Mouse (Mus musculus) spleen, adult 18-20 months (tissue): ENCODE data around the gene Prkacb.

Source experiments
- DNase-seq, 2 experiments: peaks; one replicate each; pipeline ENCODE4 v3.0.0; 2022; ENCODE audit warnings: mixed read lengths in 2 of 2

Gene Prkacb

DNA sequence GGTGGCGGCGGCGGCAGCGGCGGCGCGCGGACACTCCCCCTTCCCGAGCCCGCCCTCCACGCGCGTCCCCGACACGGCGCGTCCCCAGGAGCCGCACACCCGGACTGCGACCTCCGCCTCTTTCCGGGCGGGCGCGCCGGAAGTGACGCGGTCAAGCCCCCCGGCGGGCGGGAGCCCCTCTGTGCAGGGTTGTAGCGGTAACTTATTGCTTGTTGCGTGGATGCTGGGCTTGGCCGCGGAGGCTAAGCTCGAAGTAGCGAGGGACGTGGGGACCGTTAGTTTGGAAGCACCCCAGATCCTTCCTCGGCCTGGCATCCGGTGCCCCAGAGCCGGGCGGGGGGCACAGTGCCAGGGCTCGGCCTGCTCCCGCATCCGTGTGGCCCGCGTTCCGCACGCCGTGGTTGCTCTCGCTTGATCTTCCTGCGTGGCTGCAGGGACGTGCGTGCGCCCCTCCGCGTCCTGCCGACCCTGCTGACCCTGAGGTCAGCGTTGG is at the start of gene Prkacb:
Prkacb (minus strand) TSS at position 90 of the 493 bp plus-strand sequence.
- peak; percentile 79 to 88 for DNase-seq

DNA sequence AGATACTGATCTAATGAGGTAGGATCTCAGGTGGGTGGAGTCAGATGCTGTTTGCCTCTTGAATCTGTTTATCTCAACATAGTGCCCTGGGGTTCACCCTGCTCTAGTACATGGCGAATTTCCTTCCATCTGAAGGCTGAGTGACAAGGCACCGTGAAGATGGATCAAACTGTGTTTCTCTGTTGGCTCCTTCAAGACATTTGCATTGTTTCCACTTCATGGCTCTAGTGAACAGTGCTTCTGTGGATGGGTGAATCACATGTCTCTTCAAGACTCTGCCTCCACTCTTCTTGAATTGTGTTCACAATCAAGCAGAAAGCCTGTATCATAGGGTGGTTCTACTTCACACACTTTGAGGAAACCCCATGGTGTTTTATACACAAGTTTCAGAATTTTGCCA is 47.5 kb upstream of the Prkacb start:
- DNase-seq, result no peak

DNA sequence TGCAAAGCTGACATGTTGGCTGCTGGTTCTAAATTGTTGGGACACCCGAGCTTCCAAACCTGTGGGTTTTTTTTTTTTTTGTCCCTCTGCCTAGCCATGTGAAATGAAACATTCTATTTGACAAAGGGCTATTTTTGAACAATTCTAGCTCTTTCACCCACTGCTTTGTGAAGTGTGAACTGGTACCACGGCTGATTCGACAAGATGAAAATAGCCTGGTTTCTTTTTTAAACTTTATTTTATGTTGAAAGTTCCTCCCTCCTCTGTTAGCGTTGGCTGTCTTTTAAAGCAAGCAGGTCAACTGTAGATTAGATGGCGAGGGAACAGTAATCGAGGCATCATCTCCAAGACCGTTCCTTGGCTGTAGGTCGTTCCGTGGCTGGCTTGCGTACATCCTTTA is 44.6 kb upstream of the Prkacb start:
- no peak for DNase-seq

DNA sequence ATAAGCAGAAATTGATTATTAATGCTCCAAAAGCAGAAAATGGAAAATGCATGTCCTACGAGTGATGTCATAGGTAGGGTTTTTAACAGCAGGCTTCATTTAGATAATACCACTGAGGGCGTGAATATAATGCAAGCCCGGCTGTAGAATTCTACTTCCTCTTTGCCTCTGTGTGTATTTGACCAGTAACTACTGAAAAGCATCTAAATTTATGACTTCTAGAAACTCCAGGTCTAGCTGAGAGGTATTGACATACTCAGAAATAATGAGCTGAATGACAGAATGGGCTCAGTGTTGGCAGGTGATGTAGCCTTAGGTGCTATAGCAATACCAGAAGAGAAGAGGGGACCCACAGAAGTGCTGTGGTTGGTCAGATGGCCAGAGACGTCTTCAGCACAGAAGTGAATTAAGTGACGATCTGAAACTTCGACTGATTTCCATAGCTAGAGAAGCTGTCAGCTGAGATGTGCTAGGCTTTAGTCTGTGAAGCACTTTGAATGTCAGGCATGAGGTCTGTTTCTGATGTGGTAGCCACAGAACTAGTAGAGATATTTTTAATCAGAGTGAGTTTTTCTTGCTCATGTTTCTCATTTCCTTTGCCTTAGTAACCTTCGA is 41.8 kb upstream of the Prkacb start:
- no peak for DNase-seq

DNA sequence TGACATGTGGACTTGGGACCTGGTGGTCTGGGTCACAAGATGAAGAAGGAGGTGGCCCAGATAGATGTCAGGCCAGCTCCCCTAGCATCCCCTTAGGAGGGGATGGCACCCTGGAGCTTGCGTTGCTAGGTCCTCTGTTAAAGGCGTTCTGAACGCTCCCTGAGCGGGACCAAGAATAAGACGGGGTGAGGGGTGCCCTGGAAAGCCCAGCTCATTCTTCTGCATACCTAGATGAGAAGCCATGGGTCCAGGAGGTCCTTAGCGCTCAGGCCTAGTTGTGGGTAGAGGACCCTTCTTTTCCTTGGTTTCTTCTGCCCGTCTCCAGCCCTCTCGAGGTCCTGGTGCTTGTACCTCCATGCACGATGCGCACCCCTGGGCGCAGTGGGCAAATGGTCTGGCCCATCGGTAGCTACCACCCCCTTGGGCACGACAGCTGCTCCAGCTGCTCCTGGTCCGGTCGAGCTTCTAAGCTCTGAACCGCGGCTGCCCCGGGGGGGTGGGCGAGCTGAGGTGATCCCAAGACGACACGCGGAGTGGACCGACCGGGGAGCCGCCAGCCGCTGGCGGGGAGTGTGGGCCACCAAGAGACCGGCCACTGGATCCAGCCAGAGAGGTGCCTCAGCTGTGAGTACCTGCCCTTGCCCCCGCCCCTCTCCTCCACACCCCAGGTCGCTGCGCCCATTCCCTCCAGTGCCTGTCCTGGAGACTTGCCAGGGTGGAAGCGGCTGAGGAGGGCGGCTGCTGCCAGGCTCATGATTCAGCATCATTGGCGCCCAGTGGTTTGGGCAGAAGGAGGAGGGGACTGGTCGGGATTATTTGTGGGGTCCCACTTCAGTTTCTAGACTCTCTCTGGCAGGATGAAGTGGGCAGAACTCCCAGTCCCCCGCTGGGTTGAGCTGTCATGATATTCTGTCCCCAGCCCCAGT is 39.4 kb upstream of the Prkacb start, which contains the start of gene Ttll7:
Ttll7 (plus strand) TSS at position 402 of the 926 bp plus-strand sequence.
- peak in 1 of 2 experiments; percentile 8 for DNase-seq

DNA sequence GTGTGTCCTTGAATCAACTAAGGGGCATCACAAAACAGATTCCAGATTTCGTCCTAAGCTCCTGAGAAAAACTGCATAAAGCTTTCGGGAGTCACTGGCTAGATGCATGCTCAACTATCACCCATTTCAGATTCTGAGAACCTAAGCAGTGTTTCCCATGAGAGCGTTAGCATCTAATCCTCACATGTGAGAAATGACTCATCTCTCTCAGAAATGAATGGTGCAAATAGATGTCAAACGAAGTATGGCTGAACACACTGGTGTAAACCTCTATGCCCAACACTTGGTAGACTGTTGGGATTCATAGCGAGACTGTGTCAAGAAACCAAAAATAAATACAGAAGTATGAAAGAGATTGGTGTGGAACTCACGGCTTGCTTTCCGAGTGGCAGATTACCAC is 36.6 kb upstream of the Prkacb start:
- DNase-seq, result no peak

DNA sequence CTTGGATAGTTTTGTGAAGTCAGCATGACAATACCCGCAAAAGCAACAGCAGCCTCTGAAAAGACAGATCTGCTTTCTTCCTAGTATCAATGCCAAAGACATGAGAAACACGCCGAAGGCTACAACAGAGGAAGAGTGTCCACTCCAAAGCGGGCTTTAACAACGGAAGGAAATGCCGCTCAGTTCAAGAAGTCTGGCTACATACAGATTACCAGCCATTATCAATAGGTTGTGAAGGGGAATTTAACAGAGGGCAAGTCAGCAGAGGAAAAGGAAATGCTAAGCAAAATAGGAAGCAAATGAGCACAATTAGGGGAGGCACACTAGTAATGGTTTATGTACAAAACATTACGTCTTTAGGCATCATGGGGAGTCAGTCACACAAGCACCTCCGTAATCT is 35.3 kb upstream of the Prkacb start:
- no peak for DNase-seq

DNA sequence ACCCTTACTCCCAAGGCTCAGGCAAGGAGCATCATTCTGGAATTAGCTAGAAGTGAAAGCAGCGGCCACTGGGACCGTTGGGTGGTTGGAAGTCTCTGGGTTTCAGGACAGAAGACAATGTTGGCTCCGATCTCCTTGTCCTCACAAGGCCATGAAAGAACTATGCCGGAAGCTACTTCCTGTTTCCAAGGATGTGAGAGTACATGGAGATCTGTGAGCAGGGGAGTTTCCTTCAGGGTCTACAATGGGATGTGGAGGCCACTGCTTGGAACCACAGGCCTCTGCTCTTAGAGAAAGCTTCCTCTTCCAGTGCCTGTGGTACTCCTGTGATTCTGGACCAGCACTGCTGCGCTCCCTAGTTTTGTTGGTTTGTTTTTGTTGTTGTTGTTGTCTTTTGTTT is 33.4 kb upstream of the Prkacb start:
- DNase-seq, result no peak

DNA sequence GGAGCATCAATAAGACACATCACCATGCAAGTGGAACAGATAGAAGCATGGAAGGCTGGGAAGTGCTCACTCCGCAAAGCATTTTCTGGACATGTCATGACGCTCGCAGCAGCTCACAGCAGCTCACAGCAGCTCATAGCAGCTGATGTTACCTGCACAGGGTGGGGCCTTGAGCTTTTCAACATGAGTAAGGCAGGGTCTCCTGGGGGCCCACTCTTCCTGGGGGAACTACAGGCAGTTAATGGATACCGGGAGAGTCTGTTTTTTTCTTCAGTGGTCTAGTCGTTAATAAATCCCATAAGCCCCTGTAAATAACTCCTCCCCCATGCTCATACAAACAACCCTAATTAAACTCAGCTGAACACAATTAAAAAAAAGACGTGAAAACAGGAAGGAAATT is 30.7 kb upstream of the Prkacb start:
- no peak for DNase-seq

DNA sequence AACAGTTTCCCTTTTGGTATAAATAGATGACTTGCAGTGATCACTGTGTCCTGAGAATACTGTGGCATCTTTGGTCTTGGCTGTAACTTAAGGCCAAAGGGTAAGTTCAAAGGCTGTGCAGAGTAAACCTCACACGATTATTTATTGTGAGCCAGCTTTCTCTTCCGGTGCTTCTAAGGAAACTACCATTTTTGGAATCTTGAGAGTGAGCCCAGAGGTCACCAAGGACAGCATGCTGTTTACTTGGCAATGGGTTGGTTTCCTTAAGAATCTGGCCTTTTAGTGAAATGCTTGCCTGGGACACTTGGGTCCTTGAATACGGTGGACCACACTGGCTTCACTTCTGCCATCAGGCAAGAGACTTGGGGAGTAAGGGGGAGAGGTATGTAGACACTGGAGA is 30.0 kb upstream of the Prkacb start:
- no peak for DNase-seq

DNA sequence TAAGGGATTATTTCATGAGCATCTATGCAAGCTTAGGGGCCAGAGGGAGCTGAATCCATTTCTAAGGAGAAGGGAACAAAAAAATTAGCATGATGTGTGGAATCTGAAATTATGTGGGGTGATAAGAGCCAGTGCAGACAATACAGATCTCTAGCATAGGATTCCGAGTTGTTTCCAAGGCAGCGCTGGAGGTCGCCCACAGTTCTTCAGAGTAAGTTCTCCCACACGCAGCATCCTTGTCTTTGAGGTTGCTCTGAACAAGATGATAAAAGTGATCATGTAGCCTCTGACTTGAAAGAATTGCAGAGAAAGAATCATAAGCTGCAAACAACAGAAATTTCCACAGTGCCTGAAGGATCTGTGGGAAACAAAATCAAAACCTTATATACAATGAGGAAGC is 7.9 kb upstream of the Prkacb start:
- no peak for DNase-seq

DNA sequence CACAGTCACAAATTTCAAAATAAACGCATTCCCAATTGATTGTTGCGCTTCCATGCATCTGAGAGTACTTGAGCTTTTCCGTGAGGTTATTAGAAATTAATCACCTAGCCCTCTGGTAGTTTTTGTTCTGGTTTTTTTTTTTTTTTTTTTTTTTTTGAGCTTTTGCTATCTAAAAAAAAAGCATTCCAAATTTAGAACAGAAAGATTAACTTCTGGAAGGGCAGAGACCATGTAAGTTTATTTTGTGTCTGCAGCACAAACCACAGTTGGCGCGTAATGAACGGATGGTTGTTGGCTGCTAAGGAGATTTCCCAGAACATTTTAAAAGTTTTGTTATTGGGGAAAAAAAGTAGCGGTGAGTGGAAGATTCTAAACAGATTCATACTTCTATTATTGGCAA is 834 bp upstream of the Prkacb start:
- DNase-seq, result no peak

DNA sequence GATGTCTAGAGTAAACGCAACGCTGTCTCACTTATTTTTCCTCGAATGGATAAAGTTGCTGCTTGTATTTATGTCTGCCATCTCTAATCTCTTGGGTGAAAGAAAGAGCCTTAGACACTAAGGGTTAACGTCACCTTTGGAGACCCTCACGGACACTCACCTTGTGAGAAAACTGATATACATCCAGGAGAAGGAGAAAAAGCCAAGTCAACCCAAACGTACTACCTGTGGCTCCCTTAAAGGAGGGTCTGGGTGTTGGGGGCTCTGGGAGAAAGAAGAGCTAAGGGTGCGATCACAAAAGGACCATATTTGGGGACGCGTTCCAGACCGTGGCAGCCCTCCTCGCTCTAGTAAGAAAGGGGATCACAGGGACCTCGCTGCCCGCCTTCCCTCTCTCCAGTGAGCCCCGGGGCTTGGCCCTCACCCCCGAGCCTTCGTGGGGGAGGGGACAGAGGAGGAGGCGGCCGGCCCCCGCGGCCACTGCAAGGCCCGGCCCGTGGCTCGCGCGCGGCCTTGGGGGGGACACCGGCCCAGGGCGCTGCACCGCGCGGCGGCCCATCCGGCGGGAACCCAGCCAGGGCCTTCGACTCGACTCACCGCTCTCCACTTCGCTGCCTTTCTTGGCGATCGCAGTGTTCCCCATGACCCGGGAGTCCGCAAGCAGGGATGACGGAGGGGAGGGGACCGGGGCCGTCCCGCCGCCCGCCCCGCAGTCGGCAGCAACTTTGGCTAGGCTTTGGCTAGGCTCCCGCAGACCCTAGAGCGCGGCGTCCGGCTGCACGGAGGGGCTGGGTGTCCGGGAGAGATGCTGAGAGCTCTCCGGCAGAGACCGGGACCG is 530 bp downstream of the Prkacb start:
- DNase-seq, result no peak

DNA sequence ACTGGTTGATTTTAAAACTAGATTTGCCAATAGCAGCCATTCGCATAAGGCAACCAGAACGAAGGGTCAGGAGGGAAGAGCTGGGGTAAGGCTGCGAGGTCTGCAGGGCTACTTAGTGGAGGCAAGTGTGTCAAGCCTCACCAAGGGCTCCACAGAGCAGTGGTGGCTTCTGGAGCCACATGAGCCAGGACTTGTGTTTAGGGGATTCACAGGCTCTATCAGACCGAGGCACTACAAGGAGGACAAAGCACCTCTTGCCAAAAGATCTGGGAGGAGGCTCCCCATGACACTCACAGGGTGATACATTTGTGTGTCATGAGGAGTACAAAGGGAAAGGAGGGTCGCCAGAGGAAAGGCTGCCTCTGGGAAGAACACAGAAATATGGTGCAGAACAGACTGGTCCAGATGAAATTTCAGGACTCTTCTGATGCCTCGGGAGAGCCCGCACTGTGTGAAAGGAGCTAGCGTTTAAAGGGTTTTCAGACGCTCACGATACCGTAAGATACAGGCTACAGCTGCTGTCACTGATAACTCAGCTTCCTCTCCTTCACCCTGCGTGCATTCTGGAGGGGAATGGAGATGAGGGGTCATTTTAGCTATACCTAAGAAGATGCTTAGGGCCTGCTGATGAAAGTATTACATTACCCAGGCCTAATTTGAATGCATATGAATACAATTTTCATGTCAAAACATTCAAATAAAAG is 19.1 kb downstream of the Prkacb start:
- DNase-seq, result no peak

DNA sequence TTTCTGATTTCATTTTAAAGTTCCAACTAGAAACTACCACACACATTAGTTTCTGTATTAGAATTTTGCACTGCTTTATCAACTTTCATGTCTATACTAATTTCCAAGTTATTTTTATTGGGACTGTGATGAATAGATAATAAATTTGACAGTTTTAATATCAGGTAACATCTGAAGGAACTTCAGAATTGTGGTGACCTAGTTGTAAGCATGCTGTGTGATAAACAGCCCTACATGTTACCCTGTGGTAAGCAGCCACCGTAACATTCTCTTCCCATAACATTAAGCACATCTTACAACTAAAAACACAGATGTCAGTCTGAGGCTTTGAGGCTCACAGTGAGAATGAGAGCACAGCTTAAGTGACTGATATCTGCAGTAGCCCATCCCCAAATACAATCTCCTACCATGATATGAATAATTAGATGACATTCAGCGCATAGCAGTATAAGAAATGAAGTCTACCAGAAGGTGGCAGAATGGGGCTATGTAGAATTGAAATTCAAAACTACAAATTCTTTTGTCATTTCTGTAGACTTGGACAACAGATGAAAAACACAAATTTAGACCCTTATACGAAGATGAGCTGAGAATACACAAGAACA is 20.5 kb downstream of the Prkacb start:
- no peak for DNase-seq

DNA sequence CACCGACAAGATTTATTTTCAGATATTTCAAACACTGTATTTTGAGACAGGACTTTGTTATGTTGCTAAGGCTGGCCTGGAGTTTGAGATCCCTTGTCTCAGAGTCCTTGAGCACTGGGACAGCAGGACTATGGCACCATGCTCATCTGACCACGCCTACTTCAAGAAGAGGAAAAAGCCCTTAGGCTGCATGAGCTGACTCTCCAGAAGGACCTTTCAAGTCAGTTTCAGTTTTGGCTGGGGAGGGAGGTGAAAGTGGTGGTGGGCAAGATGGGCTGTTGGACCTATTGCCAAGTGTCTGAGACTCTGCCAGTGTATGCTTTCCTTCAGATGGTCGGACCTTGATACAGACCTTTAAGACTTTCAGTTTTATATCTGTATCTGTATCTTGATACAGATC is 28.6 kb downstream of the Prkacb start:
- DNase-seq, result no peak

DNA sequence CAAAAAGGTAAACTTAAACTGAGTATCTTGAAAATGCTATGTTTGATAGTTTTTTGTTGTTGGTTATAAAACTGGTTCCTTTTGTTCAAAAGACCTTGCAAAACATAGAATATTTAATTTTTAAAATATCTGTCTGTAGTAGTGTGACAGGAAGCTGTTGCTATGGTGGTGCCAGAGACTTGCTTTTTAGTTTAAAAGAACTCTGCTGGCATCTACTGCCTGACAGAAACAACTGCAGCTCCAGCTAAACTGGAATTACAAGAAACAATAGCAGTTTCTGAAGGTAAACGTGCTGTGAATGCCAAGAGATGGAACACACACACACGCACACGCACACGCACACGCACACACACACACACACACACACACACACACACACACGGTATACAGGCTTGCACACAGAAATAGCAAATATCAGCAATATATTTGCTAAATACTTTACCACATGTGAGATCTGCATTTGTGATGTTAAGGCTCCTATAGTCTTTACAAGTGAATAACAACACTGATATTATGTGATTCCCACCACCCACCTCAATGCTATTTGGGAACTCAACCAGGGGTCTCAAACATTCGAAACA is 29.1 kb downstream of the Prkacb start:
- DNase-seq, result no peak

DNA sequence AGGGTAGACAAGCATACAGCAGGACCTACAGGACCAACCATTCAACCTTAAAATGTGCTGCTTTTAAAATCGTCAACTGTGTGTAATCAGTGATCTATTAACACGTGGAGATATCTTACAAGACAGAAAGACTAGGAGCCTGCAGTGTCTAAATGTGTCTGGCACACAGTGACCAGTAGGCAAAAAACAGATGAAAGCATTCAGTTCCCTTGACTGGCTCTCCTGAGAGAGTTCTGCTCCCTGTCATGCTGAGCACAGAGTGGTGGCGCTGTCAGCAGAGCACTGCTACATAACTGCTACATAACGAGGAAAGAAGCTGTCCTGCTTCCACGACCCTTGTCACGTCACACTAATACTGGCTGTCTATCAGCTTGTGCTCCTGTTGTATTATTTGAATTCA is 30.2 kb downstream of the Prkacb start:
- DNase-seq, result no peak

DNA sequence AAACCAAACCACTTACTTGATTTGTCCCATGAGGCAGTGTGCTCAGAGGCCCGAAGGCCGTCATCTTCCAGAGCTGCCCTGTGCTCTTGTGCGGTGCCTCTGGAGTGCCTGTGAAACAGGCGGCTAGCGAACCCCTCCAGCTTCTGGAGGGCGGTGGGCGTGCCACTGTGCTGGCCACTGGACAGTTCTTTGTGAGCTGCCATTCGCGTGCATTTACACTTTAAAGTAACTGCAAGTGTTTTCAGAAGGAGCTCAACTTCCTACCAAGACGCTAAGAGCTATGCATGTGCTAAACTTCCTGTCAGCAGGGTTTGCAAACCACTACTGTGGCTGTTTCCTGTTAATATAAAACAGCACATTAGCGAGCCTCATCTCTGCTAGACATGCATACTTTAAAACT is 31.7 kb downstream of the Prkacb start:
- peak; percentile 26 to 48 for DNase-seq

DNA sequence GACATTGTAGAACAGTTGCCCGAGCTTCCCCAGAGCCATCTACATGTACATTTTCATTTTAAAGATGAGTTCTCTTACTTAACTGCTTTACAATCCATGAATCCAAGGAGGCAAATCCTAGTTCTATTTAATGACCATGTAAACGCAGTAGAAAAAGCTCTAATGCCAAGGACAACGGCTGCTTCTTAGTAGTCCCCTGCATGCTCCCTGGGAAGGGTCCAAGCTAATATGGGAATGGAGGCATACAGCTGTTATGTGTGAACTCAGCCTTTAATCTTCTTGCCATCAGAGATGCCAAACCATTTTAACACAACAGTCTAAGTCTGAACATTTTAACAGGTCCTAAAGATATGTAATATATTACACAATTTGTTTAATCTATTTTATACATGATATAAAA is 32.5 kb downstream of the Prkacb start:
- no peak for DNase-seq

DNA sequence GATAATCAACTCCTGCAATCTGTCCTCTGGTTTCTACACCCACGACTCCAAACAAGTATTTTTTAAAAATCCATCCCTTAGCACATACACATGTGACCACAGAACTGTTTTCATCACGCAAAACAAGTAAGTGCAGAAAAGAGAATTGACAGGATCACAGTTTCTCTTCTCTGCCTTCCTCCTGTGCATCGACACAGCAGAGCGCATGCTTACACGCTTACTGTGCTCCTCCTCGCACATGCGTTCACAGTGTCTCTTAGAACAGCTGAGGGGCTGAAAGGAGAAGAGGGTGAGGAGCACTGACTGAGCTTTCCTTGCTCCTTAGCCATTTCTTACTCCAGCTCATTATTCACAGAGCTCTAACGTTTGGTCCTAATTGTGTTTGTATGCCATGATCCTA is 33.9 kb downstream of the Prkacb start:
- DNase-seq, result peak; percentile 12 to 34

DNA sequence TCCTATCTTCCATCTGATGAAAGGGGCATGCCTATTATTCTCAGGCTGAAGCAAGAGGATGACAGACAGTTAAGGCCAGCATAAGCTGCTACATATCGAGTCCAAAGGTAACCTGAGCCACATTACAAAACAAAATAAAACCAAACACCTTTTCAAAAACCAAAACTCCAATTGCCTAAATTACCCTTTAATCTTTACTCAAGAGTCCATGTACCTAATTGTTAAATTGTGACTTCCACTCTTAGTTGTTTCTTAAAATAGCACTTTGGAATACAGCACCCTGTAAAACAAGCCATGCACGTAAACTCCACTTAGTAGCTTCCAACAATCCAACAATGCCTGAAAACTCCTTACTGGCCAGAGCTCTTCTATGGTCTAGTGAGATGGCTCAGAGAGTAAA is 34.3 kb downstream of the Prkacb start:
- DNase-seq, result no peak
